Mouse (Mus musculus): Measurements from ENCODE around the gene Akr1d1. TPM values are rescaled to one million over a fixed set of nuclear protein-coding genes. Genes with fewer than 3 reads are reported as not detected.

Gene Akr1d1
- not detected for polyA plus RNA-seq (2017; shearing (Covaris generic))

GRCm38 (mm10) chr6:37529940-37530339, at the start of gene Akr1d1:
TSS of gene Akr1d1 (plus strand) at chr6:37530173.
- ATAC-seq, result no peak

GRCm38 (mm10) chr6:37481147-37481546, 48.8 kb upstream of the Akr1d1 start:
- peak; percentile 100 for ATAC-seq

GRCm38 (mm10) chr6:37483262-37483661, 46.7 kb upstream of the Akr1d1 start:
- ATAC-seq, result no peak

GRCm38 (mm10) chr6:37484588-37485070, 45.3 kb upstream of the Akr1d1 start:
- ATAC-seq, result no peak

- no peak for ATAC-seq
These were observed 43.5 kb upstream of the Akr1d1 start for GRCm38 (mm10) chr6:37486502-37486901.

GRCm38 (mm10) chr6:37492241-37492640, 37.7 kb upstream of the Akr1d1 start:
- no peak for ATAC-seq

- no peak for ATAC-seq
These were observed 35.0 kb upstream of the Akr1d1 start for GRCm38 (mm10) chr6:37494957-37495356.

- no peak for ATAC-seq
These were observed 33.1 kb upstream of the Akr1d1 start for GRCm38 (mm10) chr6:37496866-37497265.

- no peak for ATAC-seq
These were observed 24.4 kb upstream of the Akr1d1 start for GRCm38 (mm10) chr6:37505588-37505987.

GRCm38 (mm10) chr6:37506909-37507515, 23.0 kb upstream of the Akr1d1 start:
- ATAC-seq, result no peak

- no peak for ATAC-seq
These were observed 19.2 kb upstream of the Akr1d1 start for GRCm38 (mm10) chr6:37510786-37511185.

GRCm38 (mm10) chr6:37520631-37521375, 9.2 kb upstream of the Akr1d1 start:
- ATAC-seq, result no peak

- ATAC-seq, result no peak
These were observed 2.1 kb downstream of the Akr1d1 start for GRCm38 (mm10) chr6:37532036-37532435.

- ATAC-seq, result no peak
These were observed 6.9 kb downstream of the Akr1d1 start for GRCm38 (mm10) chr6:37536831-37537230.

- no peak for ATAC-seq
These were observed 7.8 kb downstream of the Akr1d1 start for GRCm38 (mm10) chr6:37537801-37538200.

- no peak for ATAC-seq
These were observed 8.8 kb downstream of the Akr1d1 start for GRCm38 (mm10) chr6:37538792-37539191.

- ATAC-seq, result no peak
These were observed 9.4 kb downstream of the Akr1d1 start for GRCm38 (mm10) chr6:37539403-37539802.

- ATAC-seq, result no peak
These were observed 10.1 kb downstream of the Akr1d1 start for GRCm38 (mm10) chr6:37540113-37540512.

- ATAC-seq, result no peak
These were observed 11.2 kb downstream of the Akr1d1 start for GRCm38 (mm10) chr6:37541171-37541570.

GRCm38 (mm10) chr6:37542145-37542544, 12.2 kb downstream of the Akr1d1 start:
- ATAC-seq, result no peak

GRCm38 (mm10) chr6:37552760-37553159, 22.8 kb downstream of the Akr1d1 start:
- no peak for ATAC-seq

GRCm38 (mm10) chr6:37553926-37554325, 24.0 kb downstream of the Akr1d1 start:
- ATAC-seq, result no peak

GRCm38 (mm10) chr6:37554327-37554726, 24.4 kb downstream of the Akr1d1 start:
- no peak for ATAC-seq

- peak; percentile 65 for ATAC-seq
These were observed 33.9 kb downstream of the Akr1d1 start for GRCm38 (mm10) chr6:37563861-37564260.
